Mouse (Mus musculus) small intestine, adult 10 weeks (tissue): ENCODE data around the gene Igf2bp3. TPM values are rescaled to one million over a fixed set of nuclear protein-coding genes. Genes with fewer than 3 reads are reported as not detected.

Experiments used
- polyA plus RNA-seq: library from polyadenylated mRNA; stranded (reverse); fragments of 350-450 nt; fragmentation: Illumina TruSeq; extraction: RNeasy Lipid Tissue Mini Kit (QIAGEN cat#74804); gene quantifications from one replicate; pipeline ENCODE4 v1.2.3, GENCODE M21; 2014; ENCODE audit warnings: low replicate concordance

Gene Igf2bp3
- 0.52 TPM for polyA plus RNA-seq

GRCm38 (mm10) chr6:49214928-49215747 is at the start of gene Igf2bp3:
Gene Igf2bp3, minus strand, starts transcription at chr6:49214957.

DNA sequence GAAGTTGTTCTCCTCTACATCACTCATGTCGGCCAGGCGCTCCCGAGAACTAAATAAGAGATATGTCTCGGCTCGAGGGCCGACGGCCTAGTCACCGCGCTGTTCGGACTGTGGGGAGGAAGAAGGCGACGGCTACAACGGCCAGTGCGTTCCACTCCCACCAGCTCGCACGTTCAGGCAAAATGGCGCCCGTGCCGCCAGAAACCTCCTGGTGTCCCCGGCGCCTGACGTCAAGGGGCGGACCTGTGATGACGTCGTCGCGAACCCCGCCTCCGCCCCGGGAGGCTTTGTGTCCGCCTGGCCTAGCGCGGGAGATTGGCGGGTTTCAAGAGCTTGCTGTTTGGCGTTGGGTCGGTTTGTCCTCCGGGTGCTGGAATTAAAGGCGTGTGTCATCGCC is 49.1 kb upstream of the Igf2bp3 start, which contains the start of gene Tra2a:
Gene Tra2a, minus strand, starts transcription at position 187 of the 397 bp plus-strand sequence.

DNA sequence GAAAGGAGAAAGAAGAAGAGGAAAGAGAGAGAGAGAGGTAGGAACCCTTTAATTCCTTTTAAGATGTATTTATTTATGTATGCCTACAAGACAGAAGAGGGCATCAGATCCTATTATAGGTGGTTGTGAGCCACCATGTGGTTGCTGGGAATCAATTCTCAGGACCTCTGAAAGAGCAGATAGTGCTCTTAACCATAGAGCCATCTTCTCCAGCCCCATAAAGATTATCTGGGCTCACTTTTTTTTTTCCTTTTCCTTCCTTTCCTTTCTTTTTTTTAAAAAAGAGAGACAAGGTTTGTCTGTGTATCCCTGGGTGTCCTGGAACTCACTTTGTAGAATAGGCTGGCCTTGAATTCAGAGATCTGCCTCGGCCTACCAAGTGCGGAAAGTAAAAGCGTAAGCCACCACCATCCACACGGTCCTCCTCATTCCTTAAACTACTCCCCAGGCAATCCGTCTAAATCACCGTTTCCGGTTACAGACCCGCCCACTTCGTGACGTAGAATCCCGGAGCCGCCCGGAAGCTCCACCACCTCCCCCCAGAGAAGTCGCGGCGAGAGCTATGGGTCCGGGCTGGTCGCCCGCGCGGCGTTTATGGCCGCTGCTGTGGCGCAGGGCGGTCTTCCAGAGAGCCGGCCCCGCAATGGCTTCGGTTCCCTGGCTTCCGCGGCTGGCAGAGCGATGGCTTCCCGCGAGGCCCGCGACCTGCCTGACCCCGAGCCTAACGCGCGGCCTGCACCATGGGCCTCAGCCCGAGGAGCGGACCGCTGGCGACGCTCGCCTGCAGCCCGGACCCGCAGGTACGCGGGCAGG is 141.2 kb downstream of the Igf2bp3 start, which contains the start of gene Malsu1:
Gene Malsu1, plus strand, starts transcription at position 492 of the 813 bp plus-strand sequence.

GRCm38 (mm10) chr6:49036275-49037267 is 178.2 kb downstream of the Igf2bp3 start, which contains the start of gene Gpnmb:
Gene Gpnmb, plus strand, starts transcription at chr6:49036546.

Other genes starting within 250 kb of the Igf2bp3 start
- gene Doxl2, start 240.0 kb downstream of the Igf2bp3 start, polyA plus RNA-seq, result not detected
- not detected for gene Svs1, start 228.1 kb downstream of the Igf2bp3 start, polyA plus RNA-seq
- gene Gpnmb, start 178.4 kb downstream of the Igf2bp3 start, polyA plus RNA-seq, result 0.52 TPM
- 34.2 TPM for gene Malsu1, start 141.2 kb downstream of the Igf2bp3 start, polyA plus RNA-seq
- gene Tra2a, start 49.1 kb upstream of the Igf2bp3 start, polyA plus RNA-seq, result 201 TPM
- gene Ccdc126, start 104.3 kb upstream of the Igf2bp3 start, polyA plus RNA-seq, result 4.9 TPM
- gene Fam221a, start 152.8 kb upstream of the Igf2bp3 start, polyA plus RNA-seq, result 6.3 TPM
- not detected for gene Stk31, start 180.6 kb upstream of the Igf2bp3 start, polyA plus RNA-seq